Mouse (Mus musculus) embryonic facial prominence, embryonic 11.5 days (tissue): ENCODE results near the gene Tcf25. TPM values are rescaled to one million over a fixed set of nuclear protein-coding genes. Genes with fewer than 3 reads are reported as not detected.
"Not testable (repeated sequence)": the region's sequence is repeated elsewhere in the genome, so short reads cannot be mapped to it uniquely, and the experiment has no call there.

Experiments
- ATAC-seq: fragments of 200-750 bp; cut with Nextera tagmentation; replicated peaks from 2 replicates; pipeline ENCODE4 v1.8.0; 2017; ENCODE audit warnings: low read depth; ENCODE audit not compliant: insufficient number of reproducible peaks, low FRiP score, low TSS enrichment
- DNase-seq: peaks from one replicate; pipeline ENCODE4 v3.0.0-alpha.2; 2015; ENCODE audit warnings: low spot score
- H3K27ac ChIP-seq: fragments of 300-500 bp; sonication (generic); replicated peaks from 2 replicates; pipeline ENCODE4 v1.5.1; 2014; ENCODE audit warnings: mild to moderate bottlenecking, low read depth, low read length, control low read depth
- H3K27me3 ChIP-seq: fragments of 300-500 bp; sonication (generic); 2 replicates; pipeline ENCODE4 v1.6.1; 2014; ENCODE audit warnings: mild to moderate bottlenecking, low read length, moderate library complexity, mixed read lengths; ENCODE audit not compliant: control insufficient read depth, insufficient read depth
- H3K36me3 ChIP-seq: fragments of 300-500 bp; sonication (generic); replicated peaks from 2 replicates; pipeline ENCODE4 v1.6.1; 2014; ENCODE audit warnings: low read depth, mild to moderate bottlenecking, low read length, moderate library complexity, mixed read lengths; ENCODE audit not compliant: control insufficient read depth, insufficient read depth
- H3K4me1 ChIP-seq: fragments of 300-500 bp; sonication (generic); 2 replicates; pipeline ENCODE4 v1.6.1; 2014; ENCODE audit warnings: low read length, mixed read lengths; ENCODE audit not compliant: control insufficient read depth, insufficient read depth
- H3K4me2 ChIP-seq: fragments of 300-500 bp; sonication (generic); 2 replicates; pipeline ENCODE4 v1.6.1; 2014; ENCODE audit warnings: low read depth, mild to moderate bottlenecking, control low read depth, low read length, moderate library complexity
- H3K4me3 ChIP-seq: fragments of 300-500 bp; sonication (generic); 2 replicates; pipeline ENCODE4 v1.5.1; 2014; ENCODE audit warnings: low read depth, low read length, control low read depth
- H3K9ac ChIP-seq: fragments of 300-500 bp; sonication (generic); replicated peaks from 2 replicates; pipeline ENCODE4 v1.6.1; 2014; ENCODE audit warnings: mild to moderate bottlenecking, control low read depth, low read length
- H3K9me3 ChIP-seq: fragments of 300-500 bp; sonication (generic); replicated peaks from 2 replicates; pipeline ENCODE4 v1.6.1; 2016; ENCODE audit warnings: mild to moderate bottlenecking, low read length, inconsistent platforms, mixed read lengths; ENCODE audit not compliant: control insufficient read depth
- WGBS: fragments of 180-500 bp; shearing (Covaris S2); extraction: QIAGEN DNeasy Blood & Tissue Kit; methylation state at CpG from one replicate; pipeline ENCODE4 v1.1.7; 2014; 5-methylcytosine and 5-hydroxymethylcytosine counted together
- polyA plus RNA-seq: library from polyadenylated mRNA; unstranded; fragments of >200 nt; fragmentation: Nextera tagmentation; extraction: Ambion mirVana; gene quantifications from 2 replicates; pipeline ENCODE4 v1.2.1, GENCODE M21; 2014

Tcf25 gene
- polyA plus RNA-seq, 1 experiment from 2014 or later = 151 TPM

DNA sequence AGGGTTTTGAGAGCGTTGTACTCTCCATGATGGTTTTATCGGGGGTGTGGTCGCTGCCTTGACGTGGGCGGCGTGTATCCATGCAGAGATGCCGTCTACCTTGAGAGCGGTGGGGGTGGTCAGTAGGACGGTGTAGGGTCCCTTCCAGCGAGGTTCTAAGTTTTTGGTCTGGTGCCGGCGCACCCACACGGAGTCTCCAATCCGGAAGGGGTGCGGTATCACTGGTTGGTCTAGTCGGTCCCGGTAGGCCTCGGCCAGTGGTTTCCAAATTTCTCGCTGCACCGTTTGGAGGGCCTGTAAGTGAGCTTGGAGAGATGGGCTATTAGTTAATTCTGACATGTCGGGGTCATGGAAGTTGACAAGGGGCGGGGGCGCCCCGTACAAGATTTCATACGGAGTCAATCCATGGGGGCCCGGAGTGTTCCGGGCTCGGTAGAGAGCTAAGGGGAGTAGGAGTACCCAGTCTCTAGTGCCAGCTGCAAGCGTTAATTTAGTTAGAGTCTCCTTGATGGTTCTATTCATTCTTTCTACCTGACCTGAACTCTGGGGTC, 54.9 kb downstream of the Tcf25 start:
- DNase-seq (no peak), ATAC-seq (no peak)
- H3K36me3 ChIP-seq = no peaks in the 10 kb centered on the region
- H3K9me3 ChIP-seq = peaks cover 11% of the 10 kb centered on the region
- no peak overlapping the region for H3K27ac ChIP-seq
- 98% methylated on average over 29 of the region's 29 CpGs for WGBS
- no peaks in the 10 kb centered on the region for H3K4me1 ChIP-seq
- H3K27me3 ChIP-seq = no peaks in the 10 kb centered on the region
- H3K9ac ChIP-seq = no peak overlapping the region
- H3K4me2 ChIP-seq = no peak overlapping the region
- H3K4me3 ChIP-seq = no peak overlapping the region

DNA sequence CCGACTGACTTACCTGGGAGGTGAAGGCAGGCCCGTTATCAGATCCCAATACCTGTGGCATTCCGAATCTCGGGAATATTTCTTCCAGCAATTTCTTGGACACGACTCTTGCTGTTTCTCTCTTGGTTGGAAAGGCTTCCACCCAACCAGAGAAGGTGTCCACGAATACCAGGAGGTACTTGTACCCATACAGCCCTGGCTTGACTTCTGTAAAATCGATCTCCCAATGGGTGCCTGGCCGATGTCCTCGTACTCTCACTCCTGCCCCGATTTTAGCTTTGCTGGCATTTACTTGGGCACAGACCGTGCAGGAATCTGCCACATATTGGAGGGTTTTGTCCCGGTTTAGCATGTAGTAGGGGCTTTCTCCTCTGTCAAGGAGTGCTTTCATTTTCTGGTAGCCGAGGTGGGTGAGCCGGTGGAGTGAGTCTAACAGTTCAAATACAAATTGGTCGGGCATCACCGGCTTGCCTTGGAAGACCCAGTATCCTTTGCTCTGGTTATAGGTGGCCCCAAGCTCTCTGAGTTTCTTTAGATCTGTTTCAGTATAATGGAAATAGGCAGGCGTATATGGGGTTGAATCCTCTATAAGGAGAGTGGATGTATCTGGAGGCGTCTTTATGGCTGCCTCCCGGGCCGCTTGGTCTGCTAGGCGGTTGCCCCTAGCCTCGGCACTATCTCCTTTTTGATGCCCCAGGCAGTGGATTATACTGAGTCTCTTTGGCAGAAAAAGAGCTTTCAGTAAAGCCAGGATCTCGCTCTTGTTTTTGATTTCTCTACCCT, 55.6 kb downstream of the Tcf25 start:
- H3K27ac ChIP-seq = no peak overlapping the region
- H3K4me1 ChIP-seq = no peaks in the 10 kb centered on the region
- DNase-seq (no peak), ATAC-seq (no peak)
- no peak overlapping the region for H3K9ac ChIP-seq
- 95% methylated on average over 23 of the region's 23 CpGs for WGBS
- no peak overlapping the region for H3K4me3 ChIP-seq
- no peaks in the 10 kb centered on the region for H3K27me3 ChIP-seq
- no peaks in the 10 kb centered on the region for H3K36me3 ChIP-seq
- H3K4me2 ChIP-seq = no peak overlapping the region
- peaks cover 11% of the 10 kb centered on the region for H3K9me3 ChIP-seq

DNA sequence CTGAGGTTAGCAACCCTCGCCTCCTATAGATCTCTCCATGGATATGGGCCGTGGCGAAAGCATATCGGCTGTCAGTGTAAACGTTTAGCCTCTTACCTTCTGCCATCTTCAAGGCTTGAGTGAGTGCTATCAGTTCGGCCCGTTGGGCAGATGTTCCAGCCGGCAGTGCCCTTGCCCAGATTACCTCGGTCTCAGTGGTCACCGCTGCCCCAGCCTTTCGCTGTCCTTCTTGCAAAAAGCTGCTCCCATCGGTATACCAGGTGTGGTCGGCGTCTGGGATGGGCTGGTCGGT, 56.1 kb downstream of the Tcf25 start:
- not testable (repeated sequence) for H3K4me3 ChIP-seq, H3K36me3 ChIP-seq, H3K4me1 ChIP-seq, H3K27ac ChIP-seq, H3K27me3 ChIP-seq, DNase-seq, H3K9ac ChIP-seq, H3K4me2 ChIP-seq, ATAC-seq
- 97% methylated on average over 15 of the region's 15 CpGs for WGBS
- peaks cover 11% of the 10 kb centered on the region for H3K9me3 ChIP-seq

DNA sequence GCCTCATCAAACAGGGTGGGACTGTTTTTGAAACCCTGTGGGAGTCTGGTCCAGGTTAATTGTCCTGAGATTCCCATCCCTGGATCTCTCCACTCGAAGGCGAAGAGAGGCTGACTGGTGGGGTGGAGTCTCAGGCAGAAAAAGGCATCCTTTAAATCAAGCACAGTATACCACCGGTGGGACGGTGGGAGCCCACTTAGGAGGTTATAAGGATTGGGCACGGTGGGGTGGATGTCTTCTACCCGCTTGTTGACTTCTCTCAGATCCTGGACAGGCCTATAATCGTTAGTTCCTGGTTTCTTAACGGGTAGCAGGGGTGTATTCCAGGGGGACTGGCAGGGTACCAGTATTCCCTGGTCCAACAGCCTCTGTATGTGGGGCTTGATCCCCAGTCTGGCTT, 57.4 kb downstream of the Tcf25 start:
- not testable (repeated sequence) for ATAC-seq, H3K9ac ChIP-seq, H3K4me1 ChIP-seq, H3K4me3 ChIP-seq, H3K27me3 ChIP-seq, H3K4me2 ChIP-seq, H3K27ac ChIP-seq, H3K36me3 ChIP-seq, DNase-seq
- 89% methylated on average over 7 of the region's 8 CpGs for WGBS
- H3K9me3 ChIP-seq = peaks cover 11% of the 10 kb centered on the region

DNA sequence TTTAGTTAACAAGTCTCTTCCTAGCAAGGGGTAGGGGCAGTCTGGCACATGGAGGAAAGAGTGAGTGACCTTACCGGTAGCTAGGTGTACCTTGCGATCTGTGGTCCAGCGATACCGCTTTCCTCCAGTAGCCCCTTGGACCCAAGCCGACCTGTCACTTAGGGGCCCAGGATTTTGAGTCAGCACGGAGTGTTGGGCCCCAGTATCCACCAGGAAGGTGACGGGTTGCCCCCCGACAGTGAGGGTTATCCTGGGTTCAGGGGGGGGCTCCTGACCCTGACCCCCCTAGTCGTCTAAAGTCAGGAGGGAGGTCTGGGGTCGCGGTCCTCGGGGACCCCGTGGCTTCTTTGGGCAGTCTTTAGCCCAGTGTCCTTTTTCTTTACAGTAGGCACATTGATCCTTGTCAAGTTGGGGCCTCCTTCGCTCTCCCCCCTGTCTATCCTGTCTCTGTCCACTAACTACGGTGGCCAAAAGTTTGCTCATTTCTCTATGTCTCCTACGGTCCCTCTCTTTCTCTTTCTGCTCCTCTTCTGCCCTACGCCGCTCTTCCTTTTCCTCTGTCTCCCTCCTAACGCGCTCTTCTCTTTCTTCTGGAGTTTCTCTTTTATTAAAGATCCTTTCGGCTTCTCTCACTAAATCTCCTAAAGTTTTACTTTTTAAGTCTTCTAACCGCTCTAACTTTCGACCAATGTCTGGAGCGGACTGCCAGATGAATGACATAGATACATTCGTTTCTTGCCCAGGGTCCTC, 58.2 kb downstream of the Tcf25 start:
- peaks cover 11% of the 10 kb centered on the region for H3K9me3 ChIP-seq
- WGBS = 94% methylated on average over 25 of the region's 25 CpGs
- ATAC-seq = no peak
- H3K4me2 ChIP-seq = no peak overlapping the region
- H3K4me1 ChIP-seq = no peaks in the 10 kb centered on the region
- H3K27ac ChIP-seq = no peak overlapping the region
- H3K4me3 ChIP-seq = no peak overlapping the region
- DNase-seq = no peak
- H3K36me3 ChIP-seq = no peaks in the 10 kb centered on the region
- H3K9ac ChIP-seq = no peak overlapping the region
- no peaks in the 10 kb centered on the region for H3K27me3 ChIP-seq

DNA sequence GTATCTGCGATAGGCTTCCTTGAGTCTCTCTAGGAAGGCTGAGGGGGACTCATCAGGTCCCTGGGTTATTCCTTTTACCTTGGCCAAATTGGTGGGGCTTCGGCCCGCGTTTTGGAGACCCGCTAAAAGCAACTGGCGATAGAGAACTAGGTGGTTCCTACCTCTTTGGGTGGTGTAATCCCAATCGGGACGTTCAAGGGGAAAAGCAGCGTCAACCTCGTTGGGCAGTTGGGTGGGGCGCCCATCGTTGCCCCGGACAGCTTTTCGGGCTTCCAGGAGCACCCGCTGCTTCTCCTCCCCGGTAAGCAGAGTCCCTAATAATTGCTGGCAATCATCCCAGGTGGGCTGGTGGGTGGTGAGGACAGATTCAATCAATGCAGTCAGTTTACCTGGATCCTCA, 58.8 kb downstream of the Tcf25 start:
- no peak overlapping the region for H3K4me3 ChIP-seq
- H3K27ac ChIP-seq = no peak overlapping the region
- DNase-seq (no peak), ATAC-seq (no peak)
- H3K4me2 ChIP-seq = no peak overlapping the region
- no peaks in the 10 kb centered on the region for H3K4me1 ChIP-seq
- peaks cover 11% of the 10 kb centered on the region for H3K9me3 ChIP-seq
- H3K27me3 ChIP-seq = no peaks in the 10 kb centered on the region
- no peak overlapping the region for H3K9ac ChIP-seq
- no peaks in the 10 kb centered on the region for H3K36me3 ChIP-seq
- WGBS = 96% methylated on average over 16 of the region's 16 CpGs

DNA sequence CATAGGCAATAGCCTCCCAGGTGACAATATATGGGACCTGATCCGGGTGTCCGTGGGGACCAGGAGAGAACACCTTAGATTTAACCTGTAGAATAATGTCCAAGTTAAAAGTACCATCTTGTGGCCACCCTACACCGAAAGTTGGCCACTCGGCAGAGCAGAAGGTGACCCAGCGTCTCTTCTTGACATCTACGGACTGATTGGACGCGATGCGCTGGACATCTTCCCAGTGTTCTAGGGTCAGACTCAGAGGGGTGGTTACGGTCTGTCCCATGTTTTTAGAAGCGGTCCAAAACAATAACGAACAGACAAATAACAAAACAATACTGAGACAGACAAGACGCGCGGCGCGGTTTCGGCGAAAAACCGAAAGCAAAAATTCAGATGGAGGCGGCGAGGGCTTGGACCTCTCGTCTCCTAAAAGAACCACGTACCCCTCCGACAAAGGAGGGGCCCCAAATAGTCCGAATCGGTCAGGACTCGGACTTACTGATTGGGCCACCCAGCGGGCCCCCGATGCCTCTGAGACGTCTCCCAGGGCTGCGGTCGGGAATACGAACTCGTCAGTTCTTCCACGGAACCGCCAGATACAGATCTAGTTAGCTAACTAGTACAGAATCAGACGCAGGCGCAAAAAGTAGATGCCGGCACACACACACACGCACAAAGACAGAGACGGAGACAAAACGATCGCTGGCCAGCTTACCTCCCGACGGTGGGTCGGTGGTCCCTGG, 59.9 kb downstream of the Tcf25 start:
- not testable (repeated sequence) for H3K9ac ChIP-seq, H3K27me3 ChIP-seq, H3K4me3 ChIP-seq, H3K4me1 ChIP-seq, DNase-seq, ATAC-seq, H3K36me3 ChIP-seq, H3K27ac ChIP-seq, H3K9me3 ChIP-seq, H3K4me2 ChIP-seq
- WGBS = 97% methylated on average over 43 of the region's 47 CpGs
